Mouse (Mus musculus): ENCODE data around the gene Itgb5. TPM values are rescaled to one million over a fixed set of nuclear protein-coding genes. Genes with fewer than 3 reads are reported as not detected.
A peak's percentile ranks its signal among the peaks of the same experiment; 100 is the strongest.

The Itgb5 gene
- polyA plus RNA-seq, 1 experiment from 2014 or later: 4.9 TPM

GRCm38 (mm10) chr16:33891561-33892281 is 62.3 kb downstream of the Itgb5 start:
- no peak overlapping the region for H3K4me3 ChIP-seq (ENCODE audit: low read length)
- no peaks in the 10 kb centered on the region for H3K36me3 ChIP-seq (ENCODE audit: control insufficient read depth, insufficient read depth, low read length)
- peaks cover 9% of the 10 kb centered on the region for H3K4me1 ChIP-seq (ENCODE audit: control insufficient read depth, insufficient read depth, low read depth, low read length)
- WGBS: 41% methylated on average over 14 of the region's 14 CpGs
- ATAC-seq: 0 out of 2 replicates have a peak, but pooled peaks have one; percentile 40
- 0 out of 2 replicates have a peak overlapping the region, but pooled peaks have one; percentile 18 for H3K4me2 ChIP-seq (ENCODE audit: low read length)
- H3K27me3 ChIP-seq (replicated peaks; ENCODE audit: control insufficient read depth, insufficient read depth, low read length): no peaks in the 10 kb centered on the region
- H3K9me3 ChIP-seq (ENCODE audit: control insufficient read depth, low read length): no peaks in the 10 kb centered on the region
- H3K27ac ChIP-seq (ENCODE audit: low read depth, low read length): no peak overlapping the region
- no peak overlapping the region for H3K9ac ChIP-seq (ENCODE audit: low read depth, low read length)

GRCm38 (mm10) chr16:33892539-33892938 is 63.1 kb downstream of the Itgb5 start:
- H3K36me3 ChIP-seq (ENCODE audit: control insufficient read depth, insufficient read depth, low read length): no peaks in the 10 kb centered on the region
- no peak overlapping the region for H3K4me2 ChIP-seq (ENCODE audit: low read length)
- H3K27ac ChIP-seq (ENCODE audit: low read depth, low read length): no peak overlapping the region
- 42% methylated on average over 6 of the region's 6 CpGs for WGBS
- ATAC-seq: no peak
- no peak overlapping the region for H3K4me3 ChIP-seq (ENCODE audit: low read length)
- H3K9ac ChIP-seq (ENCODE audit: low read depth, low read length): no peak overlapping the region
- peaks cover 9% of the 10 kb centered on the region for H3K4me1 ChIP-seq (ENCODE audit: control insufficient read depth, insufficient read depth, low read depth, low read length)
- H3K9me3 ChIP-seq (ENCODE audit: control insufficient read depth, low read length): no peaks in the 10 kb centered on the region
- no peaks in the 10 kb centered on the region for H3K27me3 ChIP-seq (replicated peaks; ENCODE audit: control insufficient read depth, insufficient read depth, low read length)

GRCm38 (mm10) chr16:33893796-33894195 is 64.3 kb downstream of the Itgb5 start:
- H3K36me3 ChIP-seq (ENCODE audit: control insufficient read depth, insufficient read depth, low read length): no peaks in the 10 kb centered on the region
- no peak for ATAC-seq
- WGBS: 86% methylated on average over 4 of the region's 4 CpGs
- H3K4me2 ChIP-seq (ENCODE audit: low read length): no peak overlapping the region
- no peaks in the 10 kb centered on the region for H3K27me3 ChIP-seq (replicated peaks; ENCODE audit: control insufficient read depth, insufficient read depth, low read length)
- no peak overlapping the region for H3K4me3 ChIP-seq (ENCODE audit: low read length)
- H3K4me1 ChIP-seq (ENCODE audit: control insufficient read depth, insufficient read depth, low read depth, low read length): peaks cover 9% of the 10 kb centered on the region
- no peaks in the 10 kb centered on the region for H3K9me3 ChIP-seq (ENCODE audit: control insufficient read depth, low read length)
- H3K27ac ChIP-seq (ENCODE audit: low read depth, low read length): no peak overlapping the region
- H3K9ac ChIP-seq (ENCODE audit: low read depth, low read length): no peak overlapping the region

- H3K4me2 ChIP-seq (ENCODE audit: low read length): no peak overlapping the region
Observed at GRCm38 (mm10) chr16:33894449-33894848, 65.0 kb downstream of the Itgb5 start.

DNA sequence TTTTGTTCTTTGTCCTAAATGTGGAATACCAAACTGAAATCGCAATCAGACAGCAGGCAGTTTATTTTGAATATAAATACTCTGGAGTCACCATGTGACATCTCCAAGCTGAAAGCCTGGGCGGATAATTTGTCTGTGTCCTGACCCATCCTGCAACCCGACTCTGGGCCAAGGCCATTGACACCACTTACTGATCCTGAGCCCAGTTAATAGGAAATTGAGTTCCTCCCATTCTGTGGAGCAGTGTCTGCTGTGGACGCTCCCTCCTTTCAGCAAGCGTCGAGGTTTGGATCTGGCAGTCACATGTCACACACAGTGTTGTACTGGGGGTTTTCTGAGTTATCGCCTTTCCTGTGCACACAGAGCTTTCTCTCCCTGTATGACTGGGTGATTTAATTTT is 66.2 kb downstream of the Itgb5 start:
- Histone ChIP-seq H3K4me1 (ENCODE audit: control insufficient read depth, insufficient read depth, low read depth, low read length) (peaks cover 9% of the 10 kb centered on the region), H3K9ac (ENCODE audit: low read depth, low read length) (no peak overlapping the region), H3K27me3 (replicated peaks; ENCODE audit: control insufficient read depth, insufficient read depth, low read length) (no peaks in the 10 kb centered on the region), H3K4me2 (ENCODE audit: low read length) (no peak overlapping the region), H3K27ac (ENCODE audit: low read depth, low read length) (no peak overlapping the region), H3K9me3 (ENCODE audit: control insufficient read depth, low read length) (no peaks in the 10 kb centered on the region), H3K36me3 (ENCODE audit: control insufficient read depth, insufficient read depth, low read length) (no peaks in the 10 kb centered on the region), H3K4me3 (ENCODE audit: low read length) (no peak overlapping the region)
- 69% methylated on average over 7 of the region's 7 CpGs for WGBS
- ATAC-seq: no peak

More at GRCm38 (mm10) chr16:33894449-33894848, 65.0 kb downstream of the Itgb5 start:
- Histone ChIP-seq H3K4me1 (ENCODE audit: control insufficient read depth, insufficient read depth, low read depth, low read length) (peaks cover 9% of the 10 kb centered on the region), H3K36me3 (ENCODE audit: control insufficient read depth, insufficient read depth, low read length) (no peaks in the 10 kb centered on the region), H3K9me3 (ENCODE audit: control insufficient read depth, low read length) (no peaks in the 10 kb centered on the region), H3K9ac (ENCODE audit: low read depth, low read length) (no peak overlapping the region), H3K27me3 (replicated peaks; ENCODE audit: control insufficient read depth, insufficient read depth, low read length) (no peaks in the 10 kb centered on the region), H3K4me3 (ENCODE audit: low read length) (no peak overlapping the region), H3K27ac (ENCODE audit: low read depth, low read length) (no peak overlapping the region)
- no peak for ATAC-seq
- 75% methylated on average over 1 of the region's 1 CpGs for WGBS

DNA sequence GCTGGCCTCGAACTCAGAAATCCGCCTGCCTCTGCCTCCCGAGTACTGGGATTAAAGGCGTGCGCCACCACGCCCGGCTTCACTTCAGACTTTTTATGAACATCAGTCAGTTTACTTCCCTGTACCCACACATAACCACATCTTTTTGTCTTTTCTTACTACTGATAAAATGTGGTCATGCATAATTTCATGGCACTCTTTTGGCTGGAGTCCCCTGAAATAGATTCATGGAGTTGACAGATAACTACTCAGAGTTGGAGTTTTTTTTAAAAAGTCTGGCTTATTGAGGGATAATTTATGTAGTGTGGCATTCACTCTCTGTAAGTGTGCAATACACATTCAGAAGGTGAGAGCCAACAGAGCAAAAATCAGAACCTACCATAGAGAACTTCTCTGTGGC is 67.3 kb downstream of the Itgb5 start:
- no peak for ATAC-seq
- Histone ChIP-seq H3K4me2 (ENCODE audit: low read length) (no peak overlapping the region), H3K9me3 (ENCODE audit: control insufficient read depth, low read length) (no peaks in the 10 kb centered on the region), H3K27me3 (replicated peaks; ENCODE audit: control insufficient read depth, insufficient read depth, low read length) (no peaks in the 10 kb centered on the region), H3K27ac (ENCODE audit: low read depth, low read length) (no peak overlapping the region), H3K4me1 (ENCODE audit: control insufficient read depth, insufficient read depth, low read depth, low read length) (peaks cover 6% of the 10 kb centered on the region), H3K4me3 (ENCODE audit: low read length) (no peak overlapping the region), H3K9ac (ENCODE audit: low read depth, low read length) (no peak overlapping the region), H3K36me3 (ENCODE audit: control insufficient read depth, insufficient read depth, low read length) (no peaks in the 10 kb centered on the region)
- 97% methylated on average over 5 of the region's 7 CpGs for WGBS

- Histone ChIP-seq H3K36me3 (ENCODE audit: control insufficient read depth, insufficient read depth, low read length) (no peaks in the 10 kb centered on the region), H3K9me3 (ENCODE audit: control insufficient read depth, low read length) (no peaks in the 10 kb centered on the region), H3K27me3 (replicated peaks; ENCODE audit: control insufficient read depth, insufficient read depth, low read length) (no peaks in the 10 kb centered on the region; the same call in 1 of the 2 replicates), H3K4me1 (ENCODE audit: control insufficient read depth, insufficient read depth, low read depth, low read length) (no peaks in the 10 kb centered on the region; the same call in none of the 2 replicates), H3K27ac (ENCODE audit: low read depth, low read length) (no peak overlapping the region), H3K4me2 (ENCODE audit: low read length) (no peak overlapping the region), H3K9ac (ENCODE audit: low read depth, low read length) (no peak overlapping the region; the same call in 1 of the 2 replicates), H3K4me3 (ENCODE audit: low read length) (no peak overlapping the region)
- no peak for ATAC-seq
- 59% methylated on average over 11 of the region's 11 CpGs for WGBS
Observed at GRCm38 (mm10) chr16:33903664-33904441, 74.4 kb downstream of the Itgb5 start.

DNA sequence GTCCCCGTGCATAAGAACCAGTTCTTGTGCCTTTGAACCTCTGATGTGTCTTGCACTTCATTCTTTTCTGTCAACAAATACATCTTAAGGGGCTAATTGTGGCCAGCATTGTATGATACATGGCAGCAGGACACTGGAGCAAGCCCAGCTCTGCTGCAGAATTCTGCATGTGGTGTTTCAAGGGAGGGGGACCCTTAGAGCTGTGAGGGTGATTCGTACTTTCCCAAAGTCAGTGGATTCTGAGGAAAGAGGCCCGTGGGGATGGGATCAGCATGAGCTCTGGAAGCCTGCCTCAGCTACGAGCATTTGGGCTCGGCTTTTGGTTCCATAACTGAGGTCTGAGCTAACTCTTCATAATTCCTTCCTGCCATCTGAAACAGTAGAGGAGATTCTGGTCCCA is 75.1 kb downstream of the Itgb5 start:
- no peak overlapping the region for H3K27ac ChIP-seq (ENCODE audit: low read depth, low read length)
- no peak overlapping the region for H3K4me2 ChIP-seq (ENCODE audit: low read length)
- no peaks in the 10 kb centered on the region for H3K36me3 ChIP-seq (ENCODE audit: control insufficient read depth, insufficient read depth, low read length)
- no peaks in the 10 kb centered on the region; the same call in 1 of the 2 replicates for H3K27me3 ChIP-seq (replicated peaks; ENCODE audit: control insufficient read depth, insufficient read depth, low read length)
- WGBS: 69% methylated on average over 5 of the region's 5 CpGs
- H3K9ac ChIP-seq (ENCODE audit: low read depth, low read length): no peak overlapping the region
- H3K9me3 ChIP-seq (ENCODE audit: control insufficient read depth, low read length): no peaks in the 10 kb centered on the region
- H3K4me3 ChIP-seq (ENCODE audit: low read length): no peak overlapping the region
- ATAC-seq: no peak
- H3K4me1 ChIP-seq (ENCODE audit: control insufficient read depth, insufficient read depth, low read depth, low read length): no peaks in the 10 kb centered on the region; the same call in none of the 2 replicates

GRCm38 (mm10) chr16:33908239-33908638 is 78.8 kb downstream of the Itgb5 start:
- 0 out of 2 replicates have a peak, but pooled peaks have one; percentile 40 for ATAC-seq
- WGBS: 48% methylated on average over 4 of the region's 4 CpGs
- Histone ChIP-seq H3K27me3 (replicated peaks; ENCODE audit: control insufficient read depth, insufficient read depth, low read length) (no peaks in the 10 kb centered on the region), H3K4me1 (ENCODE audit: control insufficient read depth, insufficient read depth, low read depth, low read length) (no peaks in the 10 kb centered on the region; the same call in none of the 2 replicates), H3K9me3 (ENCODE audit: control insufficient read depth, low read length) (no peaks in the 10 kb centered on the region), H3K4me2 (ENCODE audit: low read length) (no peak overlapping the region), H3K36me3 (ENCODE audit: control insufficient read depth, insufficient read depth, low read length) (no peaks in the 10 kb centered on the region), H3K9ac (ENCODE audit: low read depth, low read length) (no peak overlapping the region), H3K27ac (ENCODE audit: low read depth, low read length) (no peak overlapping the region), H3K4me3 (ENCODE audit: low read length) (no peak overlapping the region)
